Mouse (Mus musculus) heart, adult 2 months (tissue): Measurements from ENCODE around the gene Hint2.

Experiments
- CTCF ChIP-seq: fragments of 200-600 bp; IDR thresholded peaks from 2 replicates; pipeline ENCODE4 v1.8.1; 2022; ENCODE audit warnings: antibody characterized with exemption, mild to moderate bottlenecking, moderate library complexity
- EP300 ChIP-seq: fragments of 200-500 bp; IDR thresholded peaks from 2 replicates; pipeline ENCODE4 v1.6.1; 2011; ENCODE audit warnings: low read depth, low read length, control low read depth; ENCODE audit not compliant: insufficient read depth
- POLR2A ChIP-seq: fragments of 200-500 bp; IDR thresholded peaks from 2 replicates; pipeline ENCODE4 v1.6.1; 2011; ENCODE audit warnings: mild to moderate bottlenecking, low read depth, low read length, control low read depth; ENCODE audit not compliant: insufficient read depth

- TF ChIP-seq EP300: no peak
- no peak for TF ChIP-seq POLR2A
- TF ChIP-seq CTCF: no peak
Measured at GRCm38 (mm10) chr4:43652726-43653125, 3.5 kb downstream of the Hint2 start.
